Mouse (Mus musculus) retina, embryonic 14.5 days (tissue): ENCODE data around the gene Rasl10b.

Experiments used
- DNase-seq: peaks from one replicate; pipeline ENCODE4 v3.0.0-alpha.2; 2015; ENCODE audit warnings: low spot score

The Rasl10b gene

GRCm38 (mm10) chr11:83409087-83409754, at the start of gene Rasl10b:
TSS of gene Rasl10b (plus strand) at chr11:83409137.
- DNase-seq, result peak; percentile 71

- DNase-seq, result no peak
These were observed 44.3 kb upstream of the Rasl10b start for GRCm38 (mm10) chr11:83364656-83365055.

GRCm38 (mm10) chr11:83371267-83371666, 37.7 kb upstream of the Rasl10b start:
- peak; percentile 84 for DNase-seq

- peak; percentile 7 for DNase-seq
These were observed 29.1 kb upstream of the Rasl10b start for GRCm38 (mm10) chr11:83379745-83380341.

GRCm38 (mm10) chr11:83382876-83383531, 25.9 kb upstream of the Rasl10b start:
- DNase-seq, result peak; percentile 23

GRCm38 (mm10) chr11:83383532-83383887, 25.4 kb upstream of the Rasl10b start:
- DNase-seq, result no peak

GRCm38 (mm10) chr11:83393062-83393461, 15.9 kb upstream of the Rasl10b start:
- DNase-seq, result no peak

GRCm38 (mm10) chr11:83394802-83395439, 14.0 kb upstream of the Rasl10b start:
- DNase-seq, result peak; percentile 67

GRCm38 (mm10) chr11:83397626-83398025, 11.3 kb upstream of the Rasl10b start:
- DNase-seq, result no peak

GRCm38 (mm10) chr11:83398724-83399123, 10.2 kb upstream of the Rasl10b start:
- DNase-seq, result no peak

GRCm38 (mm10) chr11:83403787-83404186, 5.2 kb upstream of the Rasl10b start:
- DNase-seq, result no peak

GRCm38 (mm10) chr11:83406391-83406790, 2.5 kb upstream of the Rasl10b start:
- no peak for DNase-seq

GRCm38 (mm10) chr11:83408242-83408641, 695 bp upstream of the Rasl10b start:
- DNase-seq, result no peak

GRCm38 (mm10) chr11:83409792-83410291, 905 bp downstream of the Rasl10b start:
- DNase-seq, result peak; percentile 55

GRCm38 (mm10) chr11:83410510-83410909, 1.6 kb downstream of the Rasl10b start:
- DNase-seq, result no peak

- DNase-seq, result peak; percentile 77
These were observed 8.1 kb downstream of the Rasl10b start for GRCm38 (mm10) chr11:83417080-83417479.

- no peak for DNase-seq
These were observed 8.8 kb downstream of the Rasl10b start for GRCm38 (mm10) chr11:83417708-83418107.

- peak; percentile 43 for DNase-seq
These were observed 9.6 kb downstream of the Rasl10b start for GRCm38 (mm10) chr11:83418566-83418965.

- DNase-seq, result no peak
These were observed 11.4 kb downstream of the Rasl10b start for GRCm38 (mm10) chr11:83420338-83420737.

GRCm38 (mm10) chr11:83421305-83421704, 12.4 kb downstream of the Rasl10b start:
- DNase-seq, result peak; percentile 75

- DNase-seq, result peak; percentile 96
These were observed 15.7 kb downstream of the Rasl10b start for GRCm38 (mm10) chr11:83424681-83425080.

- no peak for DNase-seq
These were observed 18.0 kb downstream of the Rasl10b start for GRCm38 (mm10) chr11:83426964-83427363.

GRCm38 (mm10) chr11:83429355-83429754, 20.4 kb downstream of the Rasl10b start, which contains the start of gene Gas2l2:
TSS of gene Gas2l2 (minus strand) at chr11:83429455.
- DNase-seq, result no peak
